In the genomic region with DNA sequence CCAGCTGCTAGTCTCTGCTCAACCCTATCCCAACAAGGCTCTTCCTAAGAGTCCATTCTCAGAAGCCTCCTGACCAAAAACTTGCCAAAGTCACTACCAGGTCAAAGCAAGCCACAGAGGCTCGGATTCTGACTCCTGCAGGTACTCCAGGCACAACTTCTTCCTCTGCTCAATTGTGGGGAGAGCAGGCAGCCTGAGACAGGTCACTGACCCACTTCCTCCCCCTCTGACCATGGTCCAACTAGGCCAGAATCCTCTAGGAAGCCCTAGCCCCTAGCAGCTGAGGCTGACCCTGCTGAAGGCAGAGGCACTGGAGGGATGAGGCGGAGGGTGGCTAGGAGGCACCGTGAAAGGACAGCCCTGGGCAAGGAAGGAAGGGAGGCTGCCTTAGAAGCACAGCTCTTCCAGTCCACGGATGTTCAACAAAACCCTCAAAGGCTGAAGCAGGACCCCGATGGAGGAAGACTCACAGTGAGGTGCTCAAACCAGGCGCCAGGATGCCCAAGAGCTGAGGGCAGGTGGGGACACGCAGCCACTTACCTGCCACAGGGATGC, we compare ENCODE assay signal across 8 mouse cellular contexts. TPM values are rescaled to one million over a fixed set of nuclear protein-coding genes. Genes with fewer than 3 reads are reported as not detected.
A peak's percentile ranks its signal among the peaks of the same experiment; 100 is the strongest.
DNase-seq lines count a peak whose midpoint lies in the region; ATAC-seq lines count a peak whose summit lies in the region.

No protein-coding gene starts in this region.

- H3K4me1 ChIP-seq in lung, embryonic 16.5 days (replicated peaks; ENCODE audit: control insufficient read depth, insufficient read depth, low read length) = peaks cover 77% of the 10 kb centered on the region
- peaks cover 84% of the 10 kb centered on the region for H3K4me1 ChIP-seq in forebrain, embryonic 10.5 days
- peaks cover 97% of the 10 kb centered on the region for H3K4me1 ChIP-seq in kidney, embryonic 15.5 days
- peaks cover 67% of the 10 kb centered on the region for H3K4me1 ChIP-seq in neural tube, embryonic 12.5 days

- peak overlapping the region; percentile 98 for H3K27ac ChIP-seq in lung, embryonic 16.5 days (ENCODE audit: low read length)
- peak overlapping the region; percentile 82 for H3K27ac ChIP-seq in forebrain, embryonic 10.5 days
- peak overlapping the region; percentile 89 for H3K27ac ChIP-seq in kidney, embryonic 15.5 days
- H3K27ac ChIP-seq in neural tube, embryonic 12.5 days = peak overlapping the region; percentile 53; the same call in 1 of the 2 replicates

- no peaks in the 10 kb centered on the region for H3K9me3 ChIP-seq in lung, embryonic 16.5 days (ENCODE audit: control insufficient read depth, low read length)
- H3K9me3 ChIP-seq in forebrain, embryonic 10.5 days = no peaks in the 10 kb centered on the region
- no peaks in the 10 kb centered on the region for H3K9me3 ChIP-seq in kidney, embryonic 15.5 days (replicated peaks)
- H3K9me3 ChIP-seq in neural tube, embryonic 12.5 days = no peaks in the 10 kb centered on the region

- ATAC-seq in lung, embryonic 16.5 days (ENCODE audit: low read depth) = no peak
- no peak for ATAC-seq in kidney, embryonic 15.5 days (replicated peaks; ENCODE audit: low FRiP score)
- ATAC-seq in neural tube, embryonic 12.5 days (ENCODE audit: low FRiP score, low read depth) = no peak

- H3K36me3 ChIP-seq in lung, embryonic 16.5 days (ENCODE audit: control insufficient read depth, insufficient read depth, low read length) = 0 out of 2 replicates have a peak, but pooled peaks cover 2% of the 10 kb centered on the region
- H3K36me3 ChIP-seq in forebrain, embryonic 10.5 days (replicated peaks) = peaks cover 14% of the 10 kb centered on the region
- H3K36me3 ChIP-seq in kidney, embryonic 15.5 days = peaks cover 3% of the 10 kb centered on the region; the same call in 1 of the 2 replicates
- peaks cover 35% of the 10 kb centered on the region for H3K36me3 ChIP-seq in neural tube, embryonic 12.5 days

- H3K9ac ChIP-seq in lung, embryonic 16.5 days (ENCODE audit: low read length) = peak overlapping the region; percentile 68
- H3K9ac ChIP-seq in kidney, embryonic 15.5 days = peak overlapping the region; percentile 45; the same call in 1 of the 2 replicates
- H3K9ac ChIP-seq in neural tube, embryonic 12.5 days = peak overlapping the region; percentile 54

- DNase-seq in lung, adult 18-20 months = no peak
- DNase-seq in forebrain, embryonic 10.5 days (ENCODE audit: extremely low spot score, low spot score) = no peak
- DNase-seq in cerebellum, postnatal 25 days = no peak
- no peak for DNase-seq in layer of hippocampus, postnatal 36 days
- no peak for DNase-seq in ovary, postnatal 14 days (ENCODE audit: low spot score)

- 42% methylated on average over 7 of the region's 7 CpGs for WGBS in lung, embryonic 16.5 days
- WGBS in forebrain, embryonic 10.5 days = 73% methylated on average over 7 of the region's 7 CpGs
- 56% methylated on average over 7 of the region's 7 CpGs for WGBS in kidney, embryonic 15.5 days
- WGBS in neural tube, embryonic 12.5 days = 81% methylated on average over 7 of the region's 7 CpGs

- H3K4me3 ChIP-seq in lung, embryonic 16.5 days (ENCODE audit: low read length) = peak overlapping the region; percentile 58
- peak overlapping the region; percentile 39 for H3K4me3 ChIP-seq in forebrain, embryonic 10.5 days
- H3K4me3 ChIP-seq in kidney, embryonic 15.5 days (replicated peaks) = peak overlapping the region; percentile 42
- H3K4me3 ChIP-seq in neural tube, embryonic 12.5 days = 0 out of 2 replicates have a peak overlapping the region, but pooled peaks have one; percentile 3

- H3K27me3 ChIP-seq in lung, embryonic 16.5 days (ENCODE audit: control insufficient read depth, insufficient read depth, low read depth, low read length) = no peaks in the 10 kb centered on the region
- H3K27me3 ChIP-seq in forebrain, embryonic 10.5 days (ENCODE audit: poor library complexity, severe bottlenecking) = no peaks in the 10 kb centered on the region
- H3K27me3 ChIP-seq in kidney, embryonic 15.5 days = no peaks in the 10 kb centered on the region
- H3K27me3 ChIP-seq in neural tube, embryonic 12.5 days (replicated peaks) = no peaks in the 10 kb centered on the region

- H3K4me2 ChIP-seq in lung, embryonic 16.5 days (ENCODE audit: low read depth, low read length) = peak overlapping the region; percentile 73
- peak overlapping the region; percentile 76 for H3K4me2 ChIP-seq in kidney, embryonic 15.5 days
- H3K4me2 ChIP-seq in neural tube, embryonic 12.5 days (replicated peaks) = peak overlapping the region; percentile 56

RNA-seq across cellular contexts. Expression of gene Hdac5, which starts 12.0 kb away (rescaled TPM):
- polyA plus RNA-seq in lung, embryonic 16.5 days (2015; fragmentation: Nextera tagmentation; extraction: Ambion mirVana) = 70.1 and 80.4 TPM in 2 replicates
- polyA plus RNA-seq in forebrain, embryonic 10.5 days (2016; fragmentation: Nextera tagmentation; extraction: Ambion mirVana) = 39.8 and 44.6 TPM in 2 replicates
- 47.4 and 48.4 TPM in 2 replicates for polyA plus RNA-seq in kidney, embryonic 15.5 days (2015; fragmentation: Nextera tagmentation; extraction: Ambion mirVana)
- polyA plus RNA-seq in neural tube, embryonic 12.5 days (2016; fragmentation: Nextera tagmentation; extraction: Ambion mirVana) = 104 and 106 TPM in 2 replicates
- total RNA-seq in layer of hippocampus, postnatal 36 days (2021) = 100 to 1,000 TPM; 227 to 234 TPM

RNA-seq across cellular contexts. Expression of gene G6pc3, which starts 28.5 kb away (rescaled TPM):
- polyA plus RNA-seq in lung, embryonic 16.5 days (2015; fragmentation: Nextera tagmentation; extraction: Ambion mirVana) = 28.3 and 28.6 TPM in 2 replicates
- polyA plus RNA-seq in forebrain, embryonic 10.5 days (2016; fragmentation: Nextera tagmentation; extraction: Ambion mirVana) = 38.0 and 39.5 TPM in 2 replicates
- 39.7 and 43.4 TPM in 2 replicates for polyA plus RNA-seq in kidney, embryonic 15.5 days (2015; fragmentation: Nextera tagmentation; extraction: Ambion mirVana)
- 29.6 and 30.8 TPM in 2 replicates for polyA plus RNA-seq in neural tube, embryonic 12.5 days (2016; fragmentation: Nextera tagmentation; extraction: Ambion mirVana)
- 10 to 100 TPM; 52.0 to 58.5 TPM for total RNA-seq in layer of hippocampus, postnatal 36 days (2021)

RNA-seq across cellular contexts. Expression of gene BC030867, which starts 30.7 kb away (rescaled TPM):
- 18.7 and 19.4 TPM in 2 replicates for polyA plus RNA-seq in lung, embryonic 16.5 days (2015; fragmentation: Nextera tagmentation; extraction: Ambion mirVana)
- polyA plus RNA-seq in forebrain, embryonic 10.5 days (2016; fragmentation: Nextera tagmentation; extraction: Ambion mirVana) = 27.3 TPM in 2 replicates
- polyA plus RNA-seq in kidney, embryonic 15.5 days (2015; fragmentation: Nextera tagmentation; extraction: Ambion mirVana) = 18.1 and 22.2 TPM in 2 replicates
- polyA plus RNA-seq in neural tube, embryonic 12.5 days (2016; fragmentation: Nextera tagmentation; extraction: Ambion mirVana) = 10.0 and 11.6 TPM in 2 replicates
- total RNA-seq in layer of hippocampus, postnatal 36 days (2021) = 1 to 10 TPM in 1 of 2 experiments, under 1 TPM in 1; 0.58 to 1.5 TPM

RNA-seq across cellular contexts. Expression of gene Lsm12, which starts 32.9 kb away (rescaled TPM):
- 108 and 130 TPM in 2 replicates for polyA plus RNA-seq in lung, embryonic 16.5 days (2015; fragmentation: Nextera tagmentation; extraction: Ambion mirVana)
- polyA plus RNA-seq in forebrain, embryonic 10.5 days (2016; fragmentation: Nextera tagmentation; extraction: Ambion mirVana) = 137 and 141 TPM in 2 replicates
- polyA plus RNA-seq in kidney, embryonic 15.5 days (2015; fragmentation: Nextera tagmentation; extraction: Ambion mirVana) = 122 and 135 TPM in 2 replicates
- 87.0 and 112 TPM in 2 replicates for polyA plus RNA-seq in neural tube, embryonic 12.5 days (2016; fragmentation: Nextera tagmentation; extraction: Ambion mirVana)
- 10 to 100 TPM; 59.4 to 60.8 TPM for total RNA-seq in layer of hippocampus, postnatal 36 days (2021)

RNA-seq across cellular contexts. Expression of gene Asb16, which starts 50.6 kb away (rescaled TPM):
- 0.05 and 0.08 TPM in 2 replicates for polyA plus RNA-seq in lung, embryonic 16.5 days (2015; fragmentation: Nextera tagmentation; extraction: Ambion mirVana)
- 0.05 and 0.06 TPM in 2 replicates for polyA plus RNA-seq in forebrain, embryonic 10.5 days (2016; fragmentation: Nextera tagmentation; extraction: Ambion mirVana)
- polyA plus RNA-seq in kidney, embryonic 15.5 days (2015; fragmentation: Nextera tagmentation; extraction: Ambion mirVana) = 0.10 and 0.13 TPM in 2 replicates
- not detected in 2 replicates for polyA plus RNA-seq in neural tube, embryonic 12.5 days (2016; fragmentation: Nextera tagmentation; extraction: Ambion mirVana)
- total RNA-seq in layer of hippocampus, postnatal 36 days (2021) = 1 to 10 TPM; 1.0 to 1.2 TPM

Comparison
In these comparisons a context has a peak if more than half of its experiments do, and no peak if none do; other contexts are left out.
1. H3K4me3 ChIP-seq: peak in every context shown above with its lines; median percentile 58 in lung, embryonic 16.5 days; 42 in kidney, embryonic 15.5 days; 39 in forebrain, embryonic 10.5 days; 3 in neural tube, embryonic 12.5 days.